Mouse (Mus musculus) heart, embryonic 13.5 days (tissue): ENCODE data around the gene Fancc. TPM values are rescaled to one million over a fixed set of nuclear protein-coding genes. Genes with fewer than 3 reads are reported as not detected.

Experiments used
- ATAC-seq: fragments of 200-750 bp; cut with Nextera tagmentation; 2 replicates; pipeline ENCODE4 v1.8.0; 2017; ENCODE audit warnings: moderate TSS enrichment; ENCODE audit not compliant: insufficient number of reproducible peaks, low FRiP score, low TSS enrichment; ENCODE audit errors: extremely low read depth
- H3K27ac ChIP-seq: fragments of 300-500 bp; sonication (generic); replicated peaks from 2 replicates; pipeline ENCODE4 v1.5.1; 2015; ENCODE audit warnings: moderate library complexity, mild to moderate bottlenecking, inconsistent platforms
- H3K27me3 ChIP-seq: fragments of 300-500 bp; sonication (generic); replicated peaks from 2 replicates; pipeline ENCODE4 v1.6.1; 2015; ENCODE audit warnings: mild to moderate bottlenecking, inconsistent platforms
- H3K36me3 ChIP-seq: fragments of 300-500 bp; sonication (generic); 2 replicates; pipeline ENCODE4 v1.6.1; 2015; ENCODE audit warnings: mild to moderate bottlenecking, inconsistent platforms
- H3K4me1 ChIP-seq: fragments of 300-500 bp; sonication (generic); 2 replicates; pipeline ENCODE4 v1.6.1; 2015; ENCODE audit warnings: inconsistent platforms
- H3K4me2 ChIP-seq: fragments of 300-500 bp; sonication (generic); 2 replicates; pipeline ENCODE4 v1.6.1; 2015; ENCODE audit warnings: inconsistent platforms, mild to moderate bottlenecking, moderate library complexity
- H3K4me3 ChIP-seq: fragments of 300-500 bp; sonication (generic); 2 replicates; pipeline ENCODE4 v1.5.1; 2015; ENCODE audit warnings: moderate library complexity, mild to moderate bottlenecking, inconsistent platforms
- H3K9ac ChIP-seq: fragments of 300-500 bp; sonication (generic); 2 replicates; pipeline ENCODE4 v1.6.1; 2015; ENCODE audit warnings: inconsistent platforms, mild to moderate bottlenecking, moderate library complexity
- H3K9me3 ChIP-seq: fragments of 300-500 bp; sonication (generic); 2 replicates; pipeline ENCODE4 v1.6.1; 2016; ENCODE audit warnings: inconsistent platforms
- WGBS: fragments of 180-500 bp; shearing (Covaris S2); methylation state at CpG from one replicate; pipeline ENCODE4 v1.1.7; 2015; ENCODE audit warnings: mixed read lengths; 5-methylcytosine and 5-hydroxymethylcytosine counted together
- polyA plus RNA-seq: library from polyadenylated mRNA; unstranded; fragments of >200 nt; fragmentation: Nextera tagmentation; extraction: Ambion mirVana; gene quantifications from 2 replicates; pipeline ENCODE4 v1.2.1, GENCODE M21; 2015

The Fancc gene
- polyA plus RNA-seq, 1 experiment from 2014 or later, result 14.0 TPM

- Histone ChIP-seq H3K4me2 (peak overlapping the region; percentile 76), H3K36me3 (peaks cover 10% of the 10 kb centered on the region; the same call in 1 of the 2 replicates), H3K9ac (peak overlapping the region; percentile 79), H3K4me3 (peak overlapping the region; percentile 58), H3K9me3 (no peaks in the 10 kb centered on the region), H3K4me1 (peaks cover 83% of the 10 kb centered on the region), H3K27ac (peak overlapping the region; percentile 91), H3K27me3 (no peaks in the 10 kb centered on the region)
- 2% methylated on average over 27 of the region's 27 CpGs for WGBS
- ATAC-seq, result peak; percentile 69
Observed at GRCm38 (mm10) chr13:63272602-63273229, 224.4 kb downstream of the Fancc start.

GRCm38 (mm10) chr13:63272017-63272601, 225.0 kb downstream of the Fancc start:
- Histone ChIP-seq H3K4me1 (peaks cover 82% of the 10 kb centered on the region), H3K9ac (peak overlapping the region; percentile 79), H3K4me3 (peak overlapping the region; percentile 58), H3K27ac (peak overlapping the region; percentile 91), H3K9me3 (no peaks in the 10 kb centered on the region), H3K27me3 (no peaks in the 10 kb centered on the region), H3K4me2 (peak overlapping the region; percentile 76), H3K36me3 (peaks cover 15% of the 10 kb centered on the region; the same call in 1 of the 2 replicates)
- 12% methylated on average over 16 of the region's 16 CpGs for WGBS
- ATAC-seq, result no peak

- H3K27me3 ChIP-seq, result no peaks in the 10 kb centered on the region
- H3K9ac ChIP-seq, result no peak overlapping the region
- H3K4me3 ChIP-seq, result no peak overlapping the region
- H3K4me1 ChIP-seq, result peaks cover 78% of the 10 kb centered on the region
- peaks cover 20% of the 10 kb centered on the region; the same call in 1 of the 2 replicates for H3K36me3 ChIP-seq
- peak overlapping the region; percentile 37; the same call in 1 of the 2 replicates for H3K27ac ChIP-seq
- H3K9me3 ChIP-seq, result no peaks in the 10 kb centered on the region
- H3K4me2 ChIP-seq, result no peak overlapping the region
- 42% methylated on average over 5 of the region's 5 CpGs for WGBS
- no peak for ATAC-seq
Observed at GRCm38 (mm10) chr13:63270191-63270590, 226.9 kb downstream of the Fancc start.

- Histone ChIP-seq H3K9me3 (no peaks in the 10 kb centered on the region), H3K4me3 (no peak overlapping the region), H3K4me1 (peaks cover 76% of the 10 kb centered on the region), H3K36me3 (peaks cover 22% of the 10 kb centered on the region), H3K27me3 (no peaks in the 10 kb centered on the region), H3K27ac (peak overlapping the region; percentile 54; the same call in 1 of the 2 replicates), H3K9ac (no peak overlapping the region), H3K4me2 (no peak overlapping the region)
- no peak for ATAC-seq
- WGBS, result 67% methylated on average over 1 of the region's 1 CpGs
Observed at GRCm38 (mm10) chr13:63268776-63269175, 228.3 kb downstream of the Fancc start.

GRCm38 (mm10) chr13:63268371-63268770, 228.7 kb downstream of the Fancc start:
- H3K4me2 ChIP-seq, result no peak overlapping the region

GRCm38 (mm10) chr13:63262168-63262957, 234.7 kb downstream of the Fancc start:
- peaks cover 87% of the 10 kb centered on the region for H3K4me1 ChIP-seq
- peaks cover 36% of the 10 kb centered on the region for H3K36me3 ChIP-seq
- no peak overlapping the region for H3K4me2 ChIP-seq
- H3K9me3 ChIP-seq, result no peaks in the 10 kb centered on the region
- no peaks in the 10 kb centered on the region for H3K27me3 ChIP-seq
- 94% methylated on average over 1 of the region's 1 CpGs for WGBS
- no peak overlapping the region for H3K4me3 ChIP-seq
- no peak for ATAC-seq
- H3K27ac ChIP-seq, result peak overlapping the region; percentile 95
- no peak overlapping the region for H3K9ac ChIP-seq

More at GRCm38 (mm10) chr13:63268371-63268770, 228.7 kb downstream of the Fancc start:
- peak overlapping the region; percentile 54; the same call in 1 of the 2 replicates for H3K27ac ChIP-seq
- H3K9me3 ChIP-seq, result no peaks in the 10 kb centered on the region
- ATAC-seq, result no peak
- H3K4me1 ChIP-seq, result peaks cover 78% of the 10 kb centered on the region
- H3K9ac ChIP-seq, result 0 out of 2 replicates have a peak overlapping the region, but pooled peaks have one; percentile 8
- H3K36me3 ChIP-seq, result peaks cover 26% of the 10 kb centered on the region
- H3K27me3 ChIP-seq, result no peaks in the 10 kb centered on the region
- no peak overlapping the region for H3K4me3 ChIP-seq
- 84% methylated on average over 4 of the region's 4 CpGs for WGBS

GRCm38 (mm10) chr13:63261676-63262075, 235.4 kb downstream of the Fancc start:
- ATAC-seq, result no peak
- Histone ChIP-seq H3K4me2 (peak overlapping the region; percentile 50; the same call in 1 of the 2 replicates), H3K27ac (peak overlapping the region; percentile 95), H3K36me3 (peaks cover 36% of the 10 kb centered on the region), H3K27me3 (no peaks in the 10 kb centered on the region), H3K9ac (peak overlapping the region; percentile 68; the same call in 1 of the 2 replicates), H3K4me1 (peaks cover 88% of the 10 kb centered on the region), H3K4me3 (no peak overlapping the region), H3K9me3 (no peaks in the 10 kb centered on the region)
- WGBS, result 81% methylated on average over 3 of the region's 3 CpGs

- peaks cover 37% of the 10 kb centered on the region for H3K36me3 ChIP-seq
- H3K9me3 ChIP-seq, result no peaks in the 10 kb centered on the region
- no peaks in the 10 kb centered on the region for H3K27me3 ChIP-seq
- H3K9ac ChIP-seq, result peak overlapping the region; percentile 68
- ATAC-seq, result no peak; the same call in 1 of the 2 replicates
- peak overlapping the region; percentile 10; the same call in 1 of the 2 replicates for H3K4me3 ChIP-seq
- H3K27ac ChIP-seq, result peak overlapping the region; percentile 95
- peak overlapping the region; percentile 50 for H3K4me2 ChIP-seq
- H3K4me1 ChIP-seq, result peaks cover 86% of the 10 kb centered on the region
- 41% methylated on average over 18 of the region's 18 CpGs for WGBS
Observed at GRCm38 (mm10) chr13:63260753-63261631, 236.1 kb downstream of the Fancc start.

GRCm38 (mm10) chr13:63260133-63260532, 236.9 kb downstream of the Fancc start:
- no peak for ATAC-seq
- WGBS, result 29% methylated on average over 4 of the region's 4 CpGs
- Histone ChIP-seq H3K4me2 (peak overlapping the region; percentile 50), H3K27me3 (no peaks in the 10 kb centered on the region), H3K9me3 (no peaks in the 10 kb centered on the region), H3K36me3 (peaks cover 43% of the 10 kb centered on the region), H3K27ac (peak overlapping the region; percentile 95), H3K9ac (peak overlapping the region; percentile 68), H3K4me1 (peaks cover 88% of the 10 kb centered on the region), H3K4me3 (no peak overlapping the region)

- ATAC-seq, result no peak
- Histone ChIP-seq H3K36me3 (peaks cover 51% of the 10 kb centered on the region), H3K4me2 (no peak overlapping the region), H3K4me1 (peaks cover 90% of the 10 kb centered on the region), H3K4me3 (no peak overlapping the region), H3K9ac (peak overlapping the region; percentile 48), H3K27ac (peak overlapping the region; percentile 76), H3K27me3 (no peaks in the 10 kb centered on the region), H3K9me3 (no peaks in the 10 kb centered on the region)
- 84% methylated on average over 4 of the region's 4 CpGs for WGBS
Observed at GRCm38 (mm10) chr13:63258671-63259070, 238.4 kb downstream of the Fancc start.
